Mouse (Mus musculus): ENCODE results near the gene Ttk. TPM values are rescaled to one million over a fixed set of nuclear protein-coding genes. Genes with fewer than 3 reads are reported as not detected.

The Ttk gene
- polyA plus RNA-seq (2014; fragmentation: Illumina TruSeq; extraction: RNeasy Lipid Tissue Mini Kit (QIAGEN cat#74804); ENCODE audit: low read depth, low replicate concordance): 0.16 TPM

GRCm38 (mm10) chr9:83833811-83834747 is at the start of gene Ttk:
Ttk (plus strand) TSS chr9:83834689.

GRCm38 (mm10) chr9:83805977-83806815 is 28.3 kb upstream of the Ttk start, which contains the start of gene Elovl4:
Elovl4 (minus strand) TSS chr9:83806277.

Other genes with a start within 250 kb of the Ttk start
- not detected for gene Elovl4, start 28.4 kb upstream of the Ttk start, polyA plus RNA-seq (2014; fragmentation: Illumina TruSeq; extraction: RNeasy Lipid Tissue Mini Kit (QIAGEN cat#74804); ENCODE audit: low read depth, low replicate concordance)
- 119 TPM for gene Bckdhb, start 90.5 kb downstream of the Ttk start, polyA plus RNA-seq (2014; fragmentation: Illumina TruSeq; extraction: RNeasy Lipid Tissue Mini Kit (QIAGEN cat#74804); ENCODE audit: low read depth, low replicate concordance)